Mouse (Mus musculus): ENCODE data around the gene Epb41l5.

The Epb41l5 gene

GRCm38 (mm10) chr1:119501881-119502280 lies 146.9 kb downstream of the Epb41l5 start:
- no peak for DNase-seq (ENCODE audit: low spot score in 2 of 2)

GRCm38 (mm10) chr1:119499456-119499855 lies 149.3 kb downstream of the Epb41l5 start:
- no peak for DNase-seq (ENCODE audit: low spot score in 2 of 2)

- no peak for DNase-seq (ENCODE audit: low spot score in 2 of 2)
Observed at GRCm38 (mm10) chr1:119498536-119499231, 150.1 kb downstream of the Epb41l5 start.

- DNase-seq (ENCODE audit: low spot score in 2 of 2), result no peak
Observed at GRCm38 (mm10) chr1:119497346-119498004, 151.3 kb downstream of the Epb41l5 start.

- no peak for DNase-seq (ENCODE audit: low spot score in 2 of 2)
Observed at GRCm38 (mm10) chr1:119495396-119495775, 153.4 kb downstream of the Epb41l5 start.
